Mouse (Mus musculus): Measurements from ENCODE around the gene Rnf150. TPM values are rescaled to one million over a fixed set of nuclear protein-coding genes. Genes with fewer than 3 reads are reported as not detected.

Gene Rnf150
- polyA plus RNA-seq (2015; fragmentation: Nextera tagmentation; extraction: Ambion mirVana): 2.7 TPM in 2 replicates

- Histone ChIP-seq H3K27ac (peak within 1 kb of the TSS; percentile 87), H3K9me3 (no peaks in the 10 kb centered on the region), H3K4me1 (peaks cover 29% of the 10 kb centered on the region), H3K36me3 (replicated peaks) (no peaks in the 10 kb centered on the region), H3K9ac (peak within 1 kb of the TSS; percentile 69), H3K27me3 (replicated peaks) (no peaks in the 10 kb centered on the region), H3K4me3 (peak within 1 kb of the TSS; percentile 57), H3K4me2 (peak within 1 kb of the TSS; percentile 65)
- ATAC-seq (replicated peaks): peak; percentile 91
- under 1% methylated on average over 38 of the region's 39 CpGs for WGBS
Measured at GRCm38 (mm10) chr8:82863041-82863744, at the start of gene Rnf150. Rnf150 (plus strand) TSS chr8:82863356.

GRCm38 (mm10) chr8:82826135-82827046 is 36.8 kb upstream of the Rnf150 start:
- no peak overlapping the region for H3K4me2 ChIP-seq
- no peaks in the 10 kb centered on the region for H3K9me3 ChIP-seq
- peak; percentile 72 for ATAC-seq (replicated peaks)
- 49% methylated on average over 11 of the region's 11 CpGs for WGBS
- H3K4me3 ChIP-seq: no peak overlapping the region
- no peaks in the 10 kb centered on the region for H3K36me3 ChIP-seq (replicated peaks)
- 0 out of 2 replicates have a peak, but pooled peaks cover 2% of the 10 kb centered on the region for H3K4me1 ChIP-seq
- no peak overlapping the region for H3K27ac ChIP-seq
- H3K9ac ChIP-seq: no peak overlapping the region
- no peaks in the 10 kb centered on the region for H3K27me3 ChIP-seq (replicated peaks)

- 79% methylated on average over 3 of the region's 3 CpGs for WGBS
Measured at GRCm38 (mm10) chr8:82840415-82840814, 22.7 kb upstream of the Rnf150 start.

GRCm38 (mm10) chr8:82840963-82841362 is 22.2 kb upstream of the Rnf150 start:
- H3K27me3 ChIP-seq (replicated peaks): no peaks in the 10 kb centered on the region
- no peak overlapping the region for H3K4me3 ChIP-seq
- H3K4me1 ChIP-seq: no peaks in the 10 kb centered on the region
- no peak overlapping the region for H3K9ac ChIP-seq
- H3K36me3 ChIP-seq (replicated peaks): no peaks in the 10 kb centered on the region
- 40% methylated on average over 1 of the region's 1 CpGs for WGBS
- no peak overlapping the region for H3K27ac ChIP-seq
- no peaks in the 10 kb centered on the region for H3K9me3 ChIP-seq
- ATAC-seq (replicated peaks): no peak
- no peak overlapping the region for H3K4me2 ChIP-seq

More at GRCm38 (mm10) chr8:82840415-82840814, 22.7 kb upstream of the Rnf150 start:
- H3K9me3 ChIP-seq: no peaks in the 10 kb centered on the region
- no peaks in the 10 kb centered on the region for H3K36me3 ChIP-seq (replicated peaks)
- ATAC-seq (replicated peaks): no peak
- H3K27ac ChIP-seq: no peak overlapping the region
- no peak overlapping the region for H3K4me2 ChIP-seq
- H3K9ac ChIP-seq: no peak overlapping the region
- no peak overlapping the region for H3K4me3 ChIP-seq
- H3K4me1 ChIP-seq: no peaks in the 10 kb centered on the region
- no peaks in the 10 kb centered on the region for H3K27me3 ChIP-seq (replicated peaks)

GRCm38 (mm10) chr8:82841520-82842142 is 21.5 kb upstream of the Rnf150 start:
- H3K9ac ChIP-seq: no peak overlapping the region
- H3K9me3 ChIP-seq: no peaks in the 10 kb centered on the region
- no peaks in the 10 kb centered on the region for H3K27me3 ChIP-seq (replicated peaks)
- no peaks in the 10 kb centered on the region for H3K4me1 ChIP-seq
- no peak overlapping the region for H3K27ac ChIP-seq
- ATAC-seq (replicated peaks): peak; percentile 76
- 66% methylated on average over 6 of the region's 6 CpGs for WGBS
- no peak overlapping the region for H3K4me2 ChIP-seq
- H3K36me3 ChIP-seq (replicated peaks): no peaks in the 10 kb centered on the region
- H3K4me3 ChIP-seq: no peak overlapping the region

- no peaks in the 10 kb centered on the region for H3K36me3 ChIP-seq (replicated peaks)
- no peak overlapping the region for H3K27ac ChIP-seq
- H3K4me3 ChIP-seq: no peak overlapping the region
- no peaks in the 10 kb centered on the region for H3K27me3 ChIP-seq (replicated peaks)
- ATAC-seq (replicated peaks): no peak
- H3K9me3 ChIP-seq: no peaks in the 10 kb centered on the region
- H3K4me2 ChIP-seq: no peak overlapping the region
- H3K9ac ChIP-seq: no peak overlapping the region
- no peaks in the 10 kb centered on the region for H3K4me1 ChIP-seq
- 38% methylated on average over 1 of the region's 1 CpGs for WGBS
Measured at GRCm38 (mm10) chr8:82843697-82844096, 19.5 kb upstream of the Rnf150 start.

GRCm38 (mm10) chr8:82844413-82844812 is 18.7 kb upstream of the Rnf150 start:
- ATAC-seq (replicated peaks): no peak
- Histone ChIP-seq H3K4me1 (no peaks in the 10 kb centered on the region), H3K4me2 (no peak overlapping the region), H3K4me3 (no peak overlapping the region), H3K27me3 (replicated peaks) (no peaks in the 10 kb centered on the region), H3K36me3 (replicated peaks) (no peaks in the 10 kb centered on the region), H3K9me3 (no peaks in the 10 kb centered on the region), H3K9ac (no peak overlapping the region), H3K27ac (no peak overlapping the region)
- WGBS: 34% methylated on average over 1 of the region's 1 CpGs

GRCm38 (mm10) chr8:82846098-82846497 is 17.1 kb upstream of the Rnf150 start:
- Histone ChIP-seq H3K4me1 (no peaks in the 10 kb centered on the region), H3K27ac (no peak overlapping the region), H3K27me3 (replicated peaks) (no peaks in the 10 kb centered on the region), H3K4me2 (no peak overlapping the region), H3K36me3 (replicated peaks) (no peaks in the 10 kb centered on the region), H3K4me3 (no peak overlapping the region), H3K9me3 (no peaks in the 10 kb centered on the region), H3K9ac (no peak overlapping the region)
- WGBS: 79% methylated on average over 2 of the region's 2 CpGs
- ATAC-seq (replicated peaks): no peak

- H3K9ac ChIP-seq: no peak overlapping the region
- no peaks in the 10 kb centered on the region for H3K4me1 ChIP-seq
- H3K9me3 ChIP-seq: no peaks in the 10 kb centered on the region
- H3K27ac ChIP-seq: no peak overlapping the region
- 73% methylated on average over 4 of the region's 4 CpGs for WGBS
- no peaks in the 10 kb centered on the region for H3K36me3 ChIP-seq (replicated peaks)
- no peaks in the 10 kb centered on the region for H3K27me3 ChIP-seq (replicated peaks)
- ATAC-seq (replicated peaks): no peak
- no peak overlapping the region for H3K4me2 ChIP-seq
- no peak overlapping the region for H3K4me3 ChIP-seq
Measured at GRCm38 (mm10) chr8:82846730-82847129, 16.4 kb upstream of the Rnf150 start.

- Histone ChIP-seq H3K9ac (no peak overlapping the region), H3K27me3 (replicated peaks) (no peaks in the 10 kb centered on the region), H3K9me3 (no peaks in the 10 kb centered on the region), H3K4me2 (no peak overlapping the region), H3K4me1 (peaks cover 5% of the 10 kb centered on the region), H3K4me3 (no peak overlapping the region), H3K27ac (no peak overlapping the region), H3K36me3 (replicated peaks) (no peaks in the 10 kb centered on the region)
- WGBS: 62% methylated on average over 9 of the region's 9 CpGs
- ATAC-seq (replicated peaks): no peak
Measured at GRCm38 (mm10) chr8:82858541-82859342, 4.4 kb upstream of the Rnf150 start.

- 91% methylated on average over 2 of the region's 2 CpGs for WGBS
- H3K36me3 ChIP-seq (replicated peaks): no peaks in the 10 kb centered on the region
- no peaks in the 10 kb centered on the region for H3K27me3 ChIP-seq (replicated peaks)
Measured at GRCm38 (mm10) chr8:82859343-82859620, 3.9 kb upstream of the Rnf150 start.

More at GRCm38 (mm10) chr8:82859343-82859620, 3.9 kb upstream of the Rnf150 start:
- Histone ChIP-seq H3K27ac (no peak overlapping the region), H3K9me3 (no peaks in the 10 kb centered on the region), H3K9ac (no peak overlapping the region), H3K4me3 (no peak overlapping the region), H3K4me1 (peaks cover 5% of the 10 kb centered on the region), H3K4me2 (no peak overlapping the region)
- ATAC-seq (replicated peaks): no peak

Measured in midbrain, embryonic 15.5 days (tissue).